Mouse (Mus musculus) liver (tissue): ENCODE data around the gene Prss58.

Experiments used
- DNase-seq: peaks from one replicate; pipeline ENCODE4 v3.0.0-alpha.2; 2020; ENCODE audit warnings: mixed read lengths

The Prss58 gene

GRCm38 (mm10) chr6:40900287-40900686, at the start of gene Prss58:
Gene Prss58, minus strand, starts transcription at chr6:40900387.
- DNase-seq, result no peak

GRCm38 (mm10) chr6:40940457-40940856, 40.3 kb upstream of the Prss58 start, which contains the start of gene 1700074P13Rik:
Gene 1700074P13Rik, minus strand, starts transcription at chr6:40940557.
- DNase-seq, result no peak

DNA sequence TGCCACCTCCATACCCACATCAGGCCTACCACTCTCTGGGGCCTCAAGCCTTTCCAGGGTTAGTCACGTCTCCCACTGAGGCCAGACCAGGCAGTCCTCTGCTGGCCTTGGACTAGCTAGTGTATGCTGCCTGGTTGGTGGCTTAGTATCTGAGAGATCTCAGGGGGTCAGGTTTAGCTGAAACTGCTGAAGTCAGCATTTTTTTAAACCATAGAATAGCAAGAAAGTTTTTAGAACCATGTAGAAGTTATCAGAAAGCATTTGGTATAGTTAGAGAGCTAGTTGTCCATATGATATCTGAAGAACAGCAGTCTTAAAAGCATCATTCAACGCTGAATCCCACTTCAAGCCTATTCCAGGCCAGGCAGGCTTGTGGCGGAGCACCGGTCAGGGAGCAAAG, 19.8 kb upstream of the Prss58 start:
- no peak for DNase-seq

GRCm38 (mm10) chr6:40894716-40895115, 5.5 kb downstream of the Prss58 start:
- DNase-seq, result no peak

GRCm38 (mm10) chr6:40893577-40893976, 6.6 kb downstream of the Prss58 start:
- DNase-seq, result peak; percentile 43

DNA sequence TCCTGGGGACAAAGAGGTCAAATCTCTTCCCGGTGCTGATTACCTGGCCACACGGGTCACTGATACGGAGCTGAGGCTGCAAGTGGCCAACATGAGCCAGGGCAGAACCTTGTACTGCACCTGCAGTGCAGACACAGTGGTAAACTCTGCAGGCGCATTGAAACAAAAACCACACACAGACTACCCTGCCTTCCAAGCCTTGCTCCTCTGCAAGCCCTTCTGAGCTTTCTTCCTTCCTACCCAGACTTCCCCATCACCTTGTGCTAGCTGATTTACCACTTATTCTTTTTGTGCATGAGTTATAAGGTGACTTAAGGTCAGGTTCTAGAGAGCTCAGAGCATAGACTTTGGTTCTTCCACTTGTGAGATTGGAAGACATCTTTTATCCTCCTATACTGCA, 8.4 kb downstream of the Prss58 start:
- DNase-seq, result no peak

GRCm38 (mm10) chr6:40890973-40891372, 9.2 kb downstream of the Prss58 start:
- peak; percentile 5 for DNase-seq

DNA sequence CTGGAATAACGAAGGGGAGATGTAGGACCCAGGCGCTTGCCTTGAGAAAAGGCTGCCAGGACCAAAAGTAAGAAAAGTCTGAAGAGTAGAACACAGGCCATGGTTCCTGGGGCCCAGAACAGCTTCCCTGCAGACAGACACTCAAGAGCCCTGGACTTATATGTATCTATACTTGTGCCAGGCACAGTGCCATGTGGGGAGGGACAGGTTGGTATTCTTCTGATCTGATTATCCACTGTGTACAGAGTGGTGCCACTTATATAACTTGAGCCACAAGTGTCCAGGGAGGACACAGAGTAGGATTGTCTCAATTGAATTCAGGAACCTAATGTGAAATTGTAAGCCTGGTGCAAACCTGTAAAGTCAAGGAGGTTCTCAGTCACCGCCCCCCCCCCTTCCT, 12.8 kb downstream of the Prss58 start, which contains the start of gene Moxd2:
TSS of gene Moxd2 (minus strand) at position 101 of the 400 bp plus-strand sequence.
- no peak for DNase-seq

- no peak for DNase-seq
Measured at GRCm38 (mm10) chr6:40845283-40845682, 54.9 kb downstream of the Prss58 start.
